Mouse (Mus musculus) embryonic facial prominence, embryonic 10.5 days (tissue): ENCODE data around the gene Prepl. TPM values are rescaled to one million over a fixed set of nuclear protein-coding genes. Genes with fewer than 3 reads are reported as not detected.

ENCODE experiments used
- DNase-seq: peaks from one replicate; pipeline ENCODE4 v3.0.0-alpha.2; 2017; ENCODE audit warnings: low spot score
- H3K27ac ChIP-seq: fragments of 300-500 bp; sonication (generic); replicated peaks from 2 replicates; pipeline ENCODE4 v1.5.1; 2016; ENCODE audit warnings: mild to moderate bottlenecking
- H3K27me3 ChIP-seq: fragments of 300-500 bp; sonication (generic); replicated peaks from 2 replicates; pipeline ENCODE4 v1.6.1; 2016; ENCODE audit warnings: low read depth, mild to moderate bottlenecking; ENCODE audit not compliant: poor library complexity, severe bottlenecking
- H3K36me3 ChIP-seq: fragments of 300-500 bp; sonication (generic); replicated peaks from 2 replicates; pipeline ENCODE4 v1.6.1; 2016; ENCODE audit warnings: mild to moderate bottlenecking, moderate library complexity
- H3K4me1 ChIP-seq: fragments of 300-500 bp; sonication (generic); 2 replicates; pipeline ENCODE4 v1.6.1; 2016
- H3K4me3 ChIP-seq: fragments of 300-500 bp; sonication (generic); 2 replicates; pipeline ENCODE4 v1.5.1; 2016; ENCODE audit warnings: mild to moderate bottlenecking, moderate library complexity
- H3K9me3 ChIP-seq: fragments of 300-500 bp; sonication (generic); 2 replicates; pipeline ENCODE4 v1.6.1; 2016; ENCODE audit warnings: mild to moderate bottlenecking
- WGBS: fragments of 180-500 bp; shearing (Covaris S2); methylation state at CpG from one replicate; pipeline ENCODE4 v1.1.7; 2016; 5-methylcytosine and 5-hydroxymethylcytosine counted together
- polyA plus RNA-seq: library from polyadenylated mRNA; unstranded; fragments of >200 nt; fragmentation: Nextera tagmentation; extraction: Ambion mirVana; gene quantifications from 2 replicates; pipeline ENCODE4 v1.2.1, GENCODE M21; 2016

Gene Prepl
- polyA plus RNA-seq, 1 experiment from 2014 or later = 32.4 TPM

DNA sequence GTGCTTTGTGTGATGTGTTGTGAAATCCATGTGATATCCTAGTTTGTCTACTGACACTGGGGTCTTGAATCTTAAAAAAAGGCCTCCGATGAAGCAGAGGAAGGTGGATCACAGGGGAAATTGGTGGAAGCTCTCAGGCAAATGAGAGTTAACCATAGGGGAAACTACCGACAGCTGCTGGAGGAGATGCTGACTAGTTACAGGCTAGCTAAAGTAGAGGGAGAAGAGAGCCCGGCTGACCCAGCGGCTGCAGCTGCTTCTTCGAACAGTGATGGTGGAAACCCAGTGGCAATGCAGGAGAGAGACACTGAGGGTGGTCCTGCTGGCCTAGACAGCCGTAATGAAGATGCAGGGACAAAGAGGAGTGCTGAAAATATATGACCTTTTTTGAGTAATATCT, 76.6 kb downstream of the Prepl start:
- Histone ChIP-seq H3K9me3 (no peaks in the 10 kb centered on the region), H3K36me3 (peaks cover 36% of the 10 kb centered on the region), H3K27me3 (no peaks in the 10 kb centered on the region), H3K4me3 (no peak overlapping the region), H3K27ac (no peak overlapping the region), H3K4me1 (no peaks in the 10 kb centered on the region)
- WGBS = 87% methylated on average over 6 of the region's 6 CpGs
- no peak for DNase-seq

Other genes starting within 250 kb of the Prepl start
- gene Ppm1b, start 133.5 kb downstream of the Prepl start, polyA plus RNA-seq = 60.6 and 63.2 TPM in 2 replicates
- 0.39 and 0.41 TPM in 2 replicates for gene Slc3a1, start 61.9 kb downstream of the Prepl start, polyA plus RNA-seq
- gene Camkmt, start 311 bp upstream of the Prepl start, polyA plus RNA-seq = 13.2 and 14.2 TPM in 2 replicates